Mouse (Mus musculus) midbrain, postnatal 0 days (tissue): ENCODE results near the gene Ppp1r9a. TPM values are rescaled to one million over a fixed set of nuclear protein-coding genes. Genes with fewer than 3 reads are reported as not detected.

ENCODE experiments used
- ATAC-seq: fragments of 200-750 bp; cut with Nextera tagmentation; 2 replicates; pipeline ENCODE4 v1.8.0; 2017; ENCODE audit warnings: moderate number of reproducible peaks, mild to moderate bottlenecking, moderate TSS enrichment, moderate library complexity; ENCODE audit not compliant: low FRiP score
- DNase-seq: peaks from one replicate; pipeline ENCODE4 v3.0.0-alpha.2; 2015; ENCODE audit warnings: low spot score
- H3K27ac ChIP-seq: fragments of 300-500 bp; sonication (generic); 2 replicates; pipeline ENCODE4 v1.5.1; 2014; ENCODE audit warnings: low read depth, mild to moderate bottlenecking, low read length, mixed read lengths
- H3K27me3 ChIP-seq: fragments of 300-500 bp; sonication (generic); 2 replicates; pipeline ENCODE4 v1.6.1; 2014; ENCODE audit warnings: low read length, control low read depth, mixed read lengths; ENCODE audit not compliant: insufficient read depth
- H3K36me3 ChIP-seq: fragments of 300-500 bp; sonication (generic); 2 replicates; pipeline ENCODE4 v1.6.1; 2014; ENCODE audit warnings: low read length, control low read depth, mixed read lengths; ENCODE audit not compliant: insufficient read depth
- H3K4me1 ChIP-seq: fragments of 300-500 bp; sonication (generic); 2 replicates; pipeline ENCODE4 v1.6.1; 2014; ENCODE audit warnings: mild to moderate bottlenecking, control low read depth, antibody characterized with exemption, low read length, mixed read lengths; ENCODE audit not compliant: insufficient read depth
- H3K4me2 ChIP-seq: fragments of 300-500 bp; sonication (generic); 2 replicates; pipeline ENCODE4 v1.6.1; 2014; ENCODE audit warnings: low read depth, mild to moderate bottlenecking, low read length, mixed read lengths; ENCODE audit not compliant: poor library complexity, severe bottlenecking
- H3K4me3 ChIP-seq: fragments of 300-500 bp; sonication (generic); 2 replicates; pipeline ENCODE4 v1.5.1; 2014; ENCODE audit warnings: low read depth, mild to moderate bottlenecking, low read length, moderate library complexity
- H3K9ac ChIP-seq: fragments of 300-500 bp; sonication (generic); replicated peaks from 2 replicates; pipeline ENCODE4 v1.6.1; 2014; ENCODE audit warnings: mild to moderate bottlenecking, low read length, moderate library complexity, mixed read lengths; ENCODE audit not compliant: poor library complexity, severe bottlenecking
- H3K9me3 ChIP-seq: fragments of 300-500 bp; sonication (generic); 2 replicates; pipeline ENCODE4 v1.6.1; 2016; ENCODE audit warnings: low read length, control low read depth
- CTCF ChIP-seq: IDR thresholded peaks from 2 replicates; pipeline ENCODE4 v1.5.1; 2016; ENCODE audit warnings: antibody characterized with exemption, mild to moderate bottlenecking
- WGBS: fragments of 180-500 bp; shearing (Covaris S2); extraction: QIAGEN DNeasy Blood & Tissue Kit; methylation state at CpG from one replicate; pipeline ENCODE4 v1.1.7; 2014; 5-methylcytosine and 5-hydroxymethylcytosine counted together
- polyA plus RNA-seq: library from polyadenylated mRNA; unstranded; fragments of >200 nt; fragmentation: Nextera tagmentation; extraction: Ambion mirVana; gene quantifications from 2 replicates; pipeline ENCODE4 v1.2.1, GENCODE M21; 2015
- total RNA-seq: library from RNA; depleted of rRNA; stranded (reverse); fragments of >200 nt; gene quantifications from 2 replicates; pipeline ENCODE4 v1.2.3, GENCODE M21; 2014

The Ppp1r9a gene
- total and polyA plus RNA-seq, 2 experiments from 2014 or later = 43.6 to 66.3 TPM

DNA sequence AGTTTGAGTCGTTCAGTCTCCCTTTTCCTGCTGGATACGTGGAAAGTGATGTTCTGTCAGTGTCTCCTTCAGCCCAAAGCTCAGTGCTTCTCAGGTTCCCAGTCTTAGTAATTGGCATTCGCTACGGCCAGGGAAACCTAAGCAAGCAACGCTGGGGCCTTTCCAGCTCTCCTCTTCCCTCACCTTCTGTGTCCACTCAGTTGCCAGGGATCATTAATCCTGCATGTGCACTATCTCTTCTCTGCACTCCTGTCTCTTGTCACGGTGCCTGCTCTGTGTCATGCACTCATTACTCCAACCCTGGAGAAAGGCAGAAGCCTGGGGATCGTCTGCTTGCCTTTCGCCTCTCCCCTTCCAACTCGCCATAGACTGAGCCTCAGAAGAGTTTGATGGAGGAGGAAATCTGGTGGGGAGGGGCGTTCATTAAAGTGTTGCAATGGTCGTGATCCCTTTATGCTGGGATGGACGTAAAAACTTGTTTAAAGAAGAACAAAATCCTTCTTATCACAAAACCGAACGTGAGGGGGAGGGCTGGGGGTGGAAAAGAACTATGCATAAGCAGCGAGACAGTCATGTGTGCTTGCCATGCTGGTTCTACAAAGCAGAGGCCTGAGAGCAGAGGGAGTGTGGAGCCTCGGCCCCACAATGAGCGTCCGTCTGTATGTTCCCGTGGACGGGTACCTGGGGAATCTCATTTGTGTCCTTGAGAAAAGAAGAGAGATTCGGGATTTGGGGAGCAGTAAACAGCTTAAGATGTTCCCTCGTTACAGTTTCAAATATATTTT lies 103.0 kb downstream of the Ppp1r9a start:
- DNase-seq = peak; percentile 45
- H3K9ac ChIP-seq = no peak overlapping the region
- no peak for TF ChIP-seq CTCF
- no peaks in the 10 kb centered on the region for H3K27me3 ChIP-seq
- peaks cover under 1% of the 10 kb centered on the region; the same call in 1 of the 2 replicates for H3K4me1 ChIP-seq
- H3K4me3 ChIP-seq = no peak overlapping the region
- no peaks in the 10 kb centered on the region for H3K9me3 ChIP-seq
- H3K36me3 ChIP-seq = no peaks in the 10 kb centered on the region
- WGBS = 62% methylated on average over 22 of the region's 22 CpGs
- ATAC-seq = 0 out of 2 replicates have a peak, but pooled peaks have one; percentile 10
- no peak overlapping the region for H3K27ac ChIP-seq
- H3K4me2 ChIP-seq = no peak overlapping the region

DNA sequence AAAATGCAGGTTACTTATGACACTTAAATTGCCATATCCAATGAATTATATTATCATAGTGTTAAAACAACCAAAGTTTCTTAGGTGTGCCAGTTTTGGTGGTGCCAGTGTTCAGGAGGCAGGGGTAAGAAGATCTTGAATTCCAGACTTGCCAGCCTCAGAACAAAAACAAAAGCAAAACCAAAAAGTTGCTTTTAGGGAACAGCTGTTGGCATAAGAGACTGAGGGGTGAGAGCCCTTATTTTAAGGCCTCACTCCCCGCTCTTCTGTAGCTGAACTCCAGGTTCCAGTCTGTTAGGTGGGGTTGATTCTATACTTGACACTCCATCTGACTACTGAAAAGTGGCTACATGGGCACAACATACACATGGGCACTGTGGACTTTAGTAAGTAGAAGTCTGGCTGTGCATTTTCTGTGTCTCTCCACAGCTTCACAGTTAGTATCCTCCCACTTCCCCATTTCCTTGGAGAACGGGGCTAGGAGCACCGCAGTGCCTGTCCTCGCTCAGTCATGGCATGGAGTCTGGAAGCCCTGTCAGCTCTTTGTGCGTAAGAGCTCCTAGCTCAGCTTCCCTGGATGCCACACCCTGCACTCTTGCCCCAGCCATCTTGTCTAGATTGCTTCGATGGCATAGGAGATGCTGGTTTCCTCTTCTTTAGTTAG lies 103.7 kb downstream of the Ppp1r9a start:
- no peak overlapping the region for H3K4me2 ChIP-seq
- no peaks in the 10 kb centered on the region for H3K36me3 ChIP-seq
- H3K4me3 ChIP-seq = no peak overlapping the region
- H3K9ac ChIP-seq = no peak overlapping the region
- no peak for TF ChIP-seq CTCF
- DNase-seq (no peak), ATAC-seq (no peak)
- no peak overlapping the region for H3K27ac ChIP-seq
- H3K4me1 ChIP-seq = peaks cover 8% of the 10 kb centered on the region; the same call in 1 of the 2 replicates
- WGBS = 86% methylated on average over 6 of the region's 6 CpGs
- no peaks in the 10 kb centered on the region for H3K9me3 ChIP-seq
- no peaks in the 10 kb centered on the region for H3K27me3 ChIP-seq

DNA sequence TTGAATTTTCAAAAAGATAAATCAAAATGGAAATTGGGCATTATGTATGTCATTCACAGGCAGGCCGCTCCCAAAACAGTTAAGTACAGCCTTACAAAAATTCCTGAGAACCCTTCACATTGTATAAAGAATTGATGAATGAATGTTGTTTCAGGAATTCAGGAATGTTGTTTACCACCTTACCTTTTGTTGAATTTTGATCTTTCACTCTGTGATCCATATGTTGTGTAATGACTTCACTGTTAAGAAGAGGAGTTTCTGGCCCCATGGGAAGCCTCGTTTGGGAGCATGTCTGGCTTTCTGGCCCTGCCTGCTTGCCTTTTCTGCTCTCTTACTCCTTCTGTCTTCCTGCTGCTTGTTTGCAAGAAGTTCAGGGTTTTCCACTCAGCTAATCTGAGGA lies 105.4 kb downstream of the Ppp1r9a start:
- TF ChIP-seq CTCF = no peak
- Histone ChIP-seq H3K4me2 (no peak overlapping the region), H3K9ac (no peak overlapping the region), H3K9me3 (no peaks in the 10 kb centered on the region), H3K4me3 (no peak overlapping the region), H3K36me3 (no peaks in the 10 kb centered on the region), H3K4me1 (peaks cover 8% of the 10 kb centered on the region; the same call in 1 of the 2 replicates), H3K27ac (no peak overlapping the region), H3K27me3 (no peaks in the 10 kb centered on the region)
- DNase-seq (no peak), ATAC-seq (no peak)
- WGBS = 62% methylated on average over 2 of the region's 2 CpGs

DNA sequence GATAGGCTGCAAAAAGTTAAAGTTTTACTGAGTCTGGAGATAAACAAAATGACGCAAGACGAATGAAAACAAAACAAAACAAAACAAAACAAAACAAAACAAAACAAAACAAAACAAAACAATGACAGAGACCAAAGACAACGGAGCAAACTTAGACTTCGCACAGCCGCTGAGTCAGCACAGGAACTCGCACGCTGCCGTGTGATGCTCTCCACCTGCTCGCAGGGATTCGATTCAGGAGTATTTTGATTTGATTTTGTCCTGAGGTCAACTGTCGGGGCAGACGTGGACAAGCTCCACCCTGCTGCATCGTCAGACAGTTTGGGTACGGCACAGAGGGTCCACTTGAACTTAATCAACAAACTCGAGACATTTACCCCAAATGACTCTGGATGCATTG lies 105.9 kb downstream of the Ppp1r9a start:
- Histone ChIP-seq H3K27ac (no peak overlapping the region), H3K9ac (no peak overlapping the region), H3K4me1 (peaks cover 8% of the 10 kb centered on the region; the same call in 1 of the 2 replicates), H3K4me3 (no peak overlapping the region), H3K36me3 (no peaks in the 10 kb centered on the region), H3K4me2 (no peak overlapping the region), H3K27me3 (no peaks in the 10 kb centered on the region), H3K9me3 (no peaks in the 10 kb centered on the region)
- DNase-seq (no peak), ATAC-seq (no peak)
- WGBS = 83% methylated on average over 15 of the region's 15 CpGs
- TF ChIP-seq CTCF = no peak

DNA sequence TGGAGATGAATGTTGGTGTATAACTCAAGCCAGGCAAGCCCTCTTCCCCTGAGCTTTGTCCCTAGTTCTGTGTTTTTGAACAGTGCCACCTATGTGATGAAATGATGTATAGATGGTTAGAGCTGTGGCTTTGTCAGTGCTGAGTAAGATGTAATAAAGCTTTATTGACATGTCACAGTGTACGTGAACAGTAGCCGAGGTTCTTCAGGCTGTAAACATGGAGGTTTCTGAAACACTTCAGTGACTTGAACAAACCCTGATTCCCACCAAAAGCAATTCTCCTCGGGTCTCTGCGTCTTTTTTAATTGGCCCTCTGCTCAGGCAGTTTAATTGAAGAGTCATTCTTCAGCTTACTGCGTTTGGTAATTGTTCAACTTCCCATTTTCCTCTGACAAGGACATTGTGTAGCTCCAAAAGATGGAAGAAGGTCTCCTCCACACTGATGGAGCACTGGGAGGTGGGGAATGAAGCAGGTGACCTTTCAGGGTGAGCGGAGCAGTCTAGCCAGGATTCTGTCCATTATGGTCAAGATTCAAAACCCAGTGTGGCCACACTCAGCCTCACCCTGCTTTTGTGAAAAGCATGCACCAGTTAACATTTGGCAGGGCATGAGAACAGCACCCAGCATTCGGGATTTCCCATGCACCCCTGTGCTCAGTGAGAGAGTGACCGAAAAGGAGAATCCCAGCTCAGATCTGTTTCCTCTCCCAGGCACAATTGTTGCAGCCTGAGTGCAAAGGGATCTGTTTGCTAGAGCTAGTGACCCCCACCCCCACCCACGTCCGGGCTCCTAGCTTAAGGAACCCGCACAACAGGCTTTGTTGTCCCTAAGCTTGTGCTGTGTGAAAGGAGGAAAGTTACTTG lies 108.1 kb downstream of the Ppp1r9a start:
- no peak overlapping the region for H3K4me2 ChIP-seq
- no peaks in the 10 kb centered on the region for H3K9me3 ChIP-seq
- WGBS = 26% methylated on average over 11 of the region's 11 CpGs
- H3K4me1 ChIP-seq = peaks cover 8% of the 10 kb centered on the region; the same call in 1 of the 2 replicates
- no peak for TF ChIP-seq CTCF
- no peak overlapping the region for H3K9ac ChIP-seq
- ATAC-seq = no peak
- no peak overlapping the region for H3K27ac ChIP-seq
- DNase-seq = no peak
- no peaks in the 10 kb centered on the region for H3K27me3 ChIP-seq
- no peak overlapping the region for H3K4me3 ChIP-seq
- H3K36me3 ChIP-seq = no peaks in the 10 kb centered on the region
